Mouse (Mus musculus): ENCODE data around the gene Pip5k1c.

GRCm38 (mm10) chr10:81295185-81295584 is 2.4 kb downstream of the Pip5k1c start:
- no peak for TF ChIP-seq GATA1 (IDR thresholded peaks at IDR 0.05; ENCODE audit: borderline replicate concordance, low read length)
- TF ChIP-seq FLI1 (IDR thresholded peaks at IDR 0.05; ENCODE audit: low read length), result no peak

Data from megakaryocyte, embryonic 14.5 days (primary cell).